Mouse (Mus musculus): ENCODE data around the gene Hspb7. TPM values are rescaled to one million over a fixed set of nuclear protein-coding genes. Genes with fewer than 3 reads are reported as not detected.

Gene Hspb7
- polyA plus RNA-seq, 1 experiment from 2014 or later, result not detected

GRCm38 (mm10) chr4:141467581-141467927 is 47.0 kb downstream of the Hspb7 start:
- Histone ChIP-seq H3K27ac (replicated peaks) (no peak overlapping the region), H3K4me2 (no peak overlapping the region), H3K4me1 (replicated peaks) (no peaks in the 10 kb centered on the region), H3K9me3 (no peaks in the 10 kb centered on the region), H3K4me3 (no peak overlapping the region), H3K27me3 (no peaks in the 10 kb centered on the region), H3K9ac (no peak overlapping the region), H3K36me3 (peaks cover 99% of the 10 kb centered on the region)
- no peak for ATAC-seq (ENCODE audit: low read depth)
- 82% methylated on average over 6 of the region's 6 CpGs for WGBS

- no peaks in the 10 kb centered on the region for H3K9me3 ChIP-seq
- no peak overlapping the region for H3K9ac ChIP-seq
- H3K4me3 ChIP-seq, result no peak overlapping the region
- H3K27ac ChIP-seq (replicated peaks), result no peak overlapping the region
- ATAC-seq (ENCODE audit: low read depth), result no peak
- no peaks in the 10 kb centered on the region for H3K27me3 ChIP-seq
- H3K36me3 ChIP-seq, result peaks cover 99% of the 10 kb centered on the region
- 68% methylated on average over 10 of the region's 10 CpGs for WGBS
- no peaks in the 10 kb centered on the region for H3K4me1 ChIP-seq (replicated peaks)
- no peak overlapping the region for H3K4me2 ChIP-seq
Measured at GRCm38 (mm10) chr4:141468576-141468975, 48.0 kb downstream of the Hspb7 start.

- Histone ChIP-seq H3K4me3 (no peak overlapping the region), H3K4me2 (no peak overlapping the region), H3K27me3 (no peaks in the 10 kb centered on the region), H3K9ac (no peak overlapping the region), H3K9me3 (no peaks in the 10 kb centered on the region), H3K27ac (replicated peaks) (no peak overlapping the region), H3K4me1 (replicated peaks) (no peaks in the 10 kb centered on the region), H3K36me3 (peaks cover 99% of the 10 kb centered on the region)
- 92% methylated on average over 9 of the region's 9 CpGs for WGBS
- no peak for ATAC-seq (ENCODE audit: low read depth)
Measured at GRCm38 (mm10) chr4:141469343-141469742, 48.8 kb downstream of the Hspb7 start.

- WGBS, result 96% methylated on average over 16 of the region's 16 CpGs
- no peaks in the 10 kb centered on the region for H3K4me1 ChIP-seq (replicated peaks)
- no peak for ATAC-seq (ENCODE audit: low read depth)
- H3K36me3 ChIP-seq, result peaks cover 99% of the 10 kb centered on the region
- H3K27ac ChIP-seq (replicated peaks), result no peak overlapping the region
- H3K9me3 ChIP-seq, result no peaks in the 10 kb centered on the region
- H3K4me3 ChIP-seq, result no peak overlapping the region
- no peak overlapping the region for H3K9ac ChIP-seq
- no peak overlapping the region for H3K4me2 ChIP-seq
- H3K27me3 ChIP-seq, result no peaks in the 10 kb centered on the region
Measured at GRCm38 (mm10) chr4:141471491-141471890, 50.9 kb downstream of the Hspb7 start.

- ATAC-seq (ENCODE audit: low read depth), result no peak
- H3K4me3 ChIP-seq, result no peak overlapping the region
- H3K4me2 ChIP-seq, result no peak overlapping the region
- H3K27me3 ChIP-seq, result no peaks in the 10 kb centered on the region
- H3K9me3 ChIP-seq, result no peaks in the 10 kb centered on the region
- no peaks in the 10 kb centered on the region for H3K4me1 ChIP-seq (replicated peaks)
- H3K27ac ChIP-seq (replicated peaks), result no peak overlapping the region
- no peak overlapping the region for H3K9ac ChIP-seq
- 67% methylated on average over 32 of the region's 32 CpGs for WGBS
- H3K36me3 ChIP-seq, result peaks cover 99% of the 10 kb centered on the region
Measured at GRCm38 (mm10) chr4:141472641-141473321, 52.2 kb downstream of the Hspb7 start.

- 91% methylated on average over 19 of the region's 19 CpGs for WGBS
- no peak for ATAC-seq (ENCODE audit: low read depth)
- H3K4me2 ChIP-seq, result no peak overlapping the region
- no peak overlapping the region for H3K9ac ChIP-seq
- no peak overlapping the region for H3K27ac ChIP-seq (replicated peaks)
- H3K9me3 ChIP-seq, result no peaks in the 10 kb centered on the region
- H3K4me1 ChIP-seq (replicated peaks), result no peaks in the 10 kb centered on the region
- H3K4me3 ChIP-seq, result no peak overlapping the region
- H3K36me3 ChIP-seq, result peaks cover 100% of the 10 kb centered on the region
- H3K27me3 ChIP-seq, result no peaks in the 10 kb centered on the region
Measured at GRCm38 (mm10) chr4:141474431-141474830, 53.9 kb downstream of the Hspb7 start.

Other genes starting within 250 kb of the Hspb7 start
- gene Rsg1, start 206.8 kb upstream of the Hspb7 start, polyA plus RNA-seq (2015; fragmentation: Nextera tagmentation; extraction: Ambion mirVana), result 6.4 and 7.0 TPM in 2 replicates
- 2.1 and 2.2 TPM in 2 replicates for gene Arhgef19, start 181.3 kb upstream of the Hspb7 start, polyA plus RNA-seq (2015; fragmentation: Nextera tagmentation; extraction: Ambion mirVana)
- gene Epha2, start 119.5 kb upstream of the Hspb7 start, polyA plus RNA-seq (2015; fragmentation: Nextera tagmentation; extraction: Ambion mirVana), result 1.7 and 2.2 TPM in 2 replicates
- 12.6 and 14.2 TPM in 2 replicates for gene Fam131c, start 52.6 kb upstream of the Hspb7 start, polyA plus RNA-seq (2015; fragmentation: Nextera tagmentation; extraction: Ambion mirVana)
- gene Clcnka, start 22.1 kb upstream of the Hspb7 start, polyA plus RNA-seq (2015; fragmentation: Nextera tagmentation; extraction: Ambion mirVana), result not detected in 2 replicates
- gene Clcnkb, start 4.8 kb upstream of the Hspb7 start, polyA plus RNA-seq (2015; fragmentation: Nextera tagmentation; extraction: Ambion mirVana), result not detected in 2 replicates
- not detected in 2 replicates for gene Srarp, start 15.3 kb downstream of the Hspb7 start, polyA plus RNA-seq (2015; fragmentation: Nextera tagmentation; extraction: Ambion mirVana)
- gene Zbtb17, start 23.9 kb downstream of the Hspb7 start, polyA plus RNA-seq (2015; fragmentation: Nextera tagmentation; extraction: Ambion mirVana), result 45.0 and 45.9 TPM in 2 replicates
- gene Spen, start 117.8 kb downstream of the Hspb7 start, polyA plus RNA-seq (2015; fragmentation: Nextera tagmentation; extraction: Ambion mirVana), result 13.8 and 19.5 TPM in 2 replicates
- gene Fblim1, start 185.3 kb downstream of the Hspb7 start, polyA plus RNA-seq (2015; fragmentation: Nextera tagmentation; extraction: Ambion mirVana), result 32.1 and 36.6 TPM in 2 replicates
- 0.31 TPM in 1 of 2 replicates, not detected in the other for gene Tmem82, start 197.9 kb downstream of the Hspb7 start, polyA plus RNA-seq (2015; fragmentation: Nextera tagmentation; extraction: Ambion mirVana)
- 0.11 TPM in 1 of 2 replicates, not detected in the other for gene Slc25a34, start 203.0 kb downstream of the Hspb7 start, polyA plus RNA-seq (2015; fragmentation: Nextera tagmentation; extraction: Ambion mirVana)
- gene Plekhm2, start 244.1 kb downstream of the Hspb7 start, polyA plus RNA-seq (2015; fragmentation: Nextera tagmentation; extraction: Ambion mirVana), result 6.6 and 7.6 TPM in 2 replicates

All from neural tube, embryonic 13.5 days (tissue).